Mouse (Mus musculus) lung, adult 2 months (tissue): ENCODE results near the gene Hand1. TPM values are rescaled to one million over a fixed set of nuclear protein-coding genes. Genes with fewer than 3 reads are reported as not detected.
"Not testable (repeated sequence)": the region's sequence is repeated elsewhere in the genome, so short reads cannot be mapped to it uniquely, and the experiment has no call there.

Experiments
- DNase-seq: peaks from one replicate; pipeline ENCODE4 v3.0.0; 2022
- H3K4me1 ChIP-seq: fragments of 200-500 bp; 2 replicates; pipeline ENCODE4 v1.6.1; 2011; ENCODE audit warnings: low read length; ENCODE audit not compliant: control insufficient read depth, insufficient read depth
- H3K4me3 ChIP-seq: fragments of 200-500 bp; replicated peaks from 2 replicates; pipeline ENCODE3; 2011; ENCODE audit warnings: low read depth, mild to moderate bottlenecking, control low read depth, low read length; ENCODE audit errors: extremely low read depth
- CTCF ChIP-seq: fragments of 200-500 bp; IDR thresholded peaks from 2 replicates; pipeline ENCODE4 v1.5.1; 2011; ENCODE audit warnings: mild to moderate bottlenecking, low read length, control low read depth; ENCODE audit not compliant: insufficient read depth
- POLR2A ChIP-seq: fragments of 200-500 bp; IDR thresholded peaks from 2 replicates; pipeline ENCODE4 v1.6.1; 2011; ENCODE audit warnings: low read depth, mild to moderate bottlenecking, control low read depth, low read length, borderline replicate concordance; ENCODE audit errors: extremely low read depth
- WGBS: fragments of 180-500 bp; shearing (Covaris S2); methylation state at CpG from one replicate; pipeline ENCODE4 v1.1.7; 2018; 5-methylcytosine and 5-hydroxymethylcytosine counted together
- polyA plus RNA-seq: library from polyadenylated mRNA; depleted of rRNA; stranded (reverse); fragments of >200 nt; gene quantifications from 2 replicates; pipeline ENCODE4 v1.2.3, GENCODE M21; 2012

Hand1 gene
- polyA plus RNA-seq, 1 experiment: not detected

GRCm38 (mm10) chr11:57850298-57850697, 17.7 kb upstream of the Hand1 start:
- 35% methylated on average over 7 of the region's 7 CpGs for WGBS
- DNase-seq: no peak
- no peak overlapping the region for H3K4me3 ChIP-seq
- no peaks in the 10 kb centered on the region for H3K4me1 ChIP-seq
- TF ChIP-seq CTCF: no peak
- TF ChIP-seq POLR2A: no peak

GRCm38 (mm10) chr11:57847396-57847795, 14.8 kb upstream of the Hand1 start:
- no peaks in the 10 kb centered on the region for H3K4me1 ChIP-seq
- WGBS: 49% methylated on average over 7 of the region's 7 CpGs
- no peak for DNase-seq
- TF ChIP-seq CTCF (no peak), POLR2A (no peak)
- H3K4me3 ChIP-seq: no peak overlapping the region

GRCm38 (mm10) chr11:57846421-57847363, 14.1 kb upstream of the Hand1 start:
- DNase-seq, H3K4me1 ChIP-seq, H3K4me3 ChIP-seq: not testable (repeated sequence)
- WGBS: 81% methylated on average over 9 of the region's 9 CpGs

GRCm38 (mm10) chr11:57841391-57841790, 8.8 kb upstream of the Hand1 start:
- no peak for TF ChIP-seq POLR2A
- no peak for TF ChIP-seq CTCF
- DNase-seq: no peak
- H3K4me3 ChIP-seq: no peak overlapping the region
- H3K4me1 ChIP-seq: no peaks in the 10 kb centered on the region
- WGBS: 36% methylated on average over 7 of the region's 7 CpGs

GRCm38 (mm10) chr11:57840986-57841385, 8.4 kb upstream of the Hand1 start:
- Histone ChIP-seq H3K4me3 (no peak overlapping the region), H3K4me1 (no peaks in the 10 kb centered on the region)
- no peak for TF ChIP-seq CTCF
- no peak for TF ChIP-seq POLR2A
- no peak for DNase-seq
- 23% methylated on average over 10 of the region's 10 CpGs for WGBS

- H3K4me3 ChIP-seq: no peak overlapping the region
- DNase-seq: no peak
- 9% methylated on average over 22 of the region's 22 CpGs for WGBS
- no peaks in the 10 kb centered on the region for H3K4me1 ChIP-seq
- TF ChIP-seq CTCF (no peak), POLR2A (no peak)
Measured at GRCm38 (mm10) chr11:57837861-57838680, 5.5 kb upstream of the Hand1 start.

GRCm38 (mm10) chr11:57836872-57837680, 4.5 kb upstream of the Hand1 start:
- 2% methylated on average over 38 of the region's 38 CpGs for WGBS
- H3K4me3 ChIP-seq: no peak overlapping the region

GRCm38 (mm10) chr11:57836401-57836800, 3.8 kb upstream of the Hand1 start:
- 17% methylated on average over 9 of the region's 9 CpGs for WGBS
- Histone ChIP-seq H3K4me1 (no peaks in the 10 kb centered on the region), H3K4me3 (no peak overlapping the region)
- DNase-seq: no peak
- TF ChIP-seq POLR2A: no peak
- no peak for TF ChIP-seq CTCF

More at GRCm38 (mm10) chr11:57836872-57837680, 4.5 kb upstream of the Hand1 start:
- DNase-seq: no peak
- TF ChIP-seq POLR2A (no peak), CTCF (no peak)
- H3K4me1 ChIP-seq: no peaks in the 10 kb centered on the region

GRCm38 (mm10) chr11:57835931-57836330, 3.3 kb upstream of the Hand1 start:
- WGBS: 29% methylated on average over 3 of the region's 3 CpGs
- TF ChIP-seq POLR2A (no peak), CTCF (no peak)
- no peak for DNase-seq
- no peak overlapping the region for H3K4me3 ChIP-seq
- H3K4me1 ChIP-seq: no peaks in the 10 kb centered on the region
